Mouse (Mus musculus) kidney, postnatal 25 days (tissue): Measurements from ENCODE around the gene Klhl28.

Source experiments
- DNase-seq, 2 experiments: peaks; one replicate each; pipeline ENCODE4 v3.0.0; 2021; ENCODE audit warnings: mixed read lengths in 2 of 2

Klhl28 gene

DNA sequence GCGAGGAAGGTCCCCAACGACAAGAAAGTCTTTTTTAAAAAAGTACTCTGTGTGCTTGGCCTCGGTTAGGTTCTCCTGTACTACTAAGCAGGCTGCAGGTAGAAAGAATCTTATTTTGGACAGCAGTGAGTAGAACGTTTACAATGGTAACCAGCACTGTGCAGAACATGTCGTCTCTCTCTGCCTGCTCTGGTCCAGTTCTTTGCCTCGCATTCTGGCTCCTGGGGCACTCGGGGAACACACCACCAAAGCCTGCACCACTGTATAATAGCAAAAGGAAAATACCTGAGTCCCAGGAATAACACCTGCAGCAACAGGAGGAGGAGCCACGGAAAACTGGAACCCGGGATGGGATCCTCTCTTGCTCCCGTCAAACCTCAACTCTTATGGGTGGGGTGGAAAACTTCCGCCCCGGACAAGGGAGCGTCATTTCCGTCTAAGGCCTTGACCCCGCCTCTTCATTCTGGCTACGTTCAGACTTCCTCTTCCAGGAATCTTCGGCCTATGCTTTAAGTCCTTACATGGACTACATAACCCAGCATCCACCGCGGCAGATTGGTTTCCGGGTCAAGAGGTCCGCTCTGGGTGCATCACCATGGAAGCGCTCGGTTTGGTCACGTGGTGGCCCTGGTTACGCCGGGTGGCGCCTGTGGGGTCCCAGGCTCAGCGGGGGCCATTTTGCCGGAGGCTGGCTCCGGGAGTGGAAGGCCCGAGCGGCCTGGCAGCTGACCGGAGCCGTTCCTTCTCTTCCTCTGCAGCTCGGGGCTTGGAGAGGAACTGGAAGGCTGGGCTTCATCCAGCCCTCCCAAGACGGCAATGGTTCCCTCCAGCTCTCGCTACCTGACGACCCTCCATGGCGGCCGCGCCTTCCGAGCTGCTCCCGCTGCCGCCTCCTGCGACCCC lies at the start of gene Klhl28, which contains the start of gene Togaram1:
TSS of gene Klhl28 (minus strand) at position 411 of the 903 bp plus-strand sequence.
TSS of gene Togaram1 (plus strand) at position 681 of the 903 bp plus-strand sequence.
- peak; percentile 99 to 100 for DNase-seq

DNA sequence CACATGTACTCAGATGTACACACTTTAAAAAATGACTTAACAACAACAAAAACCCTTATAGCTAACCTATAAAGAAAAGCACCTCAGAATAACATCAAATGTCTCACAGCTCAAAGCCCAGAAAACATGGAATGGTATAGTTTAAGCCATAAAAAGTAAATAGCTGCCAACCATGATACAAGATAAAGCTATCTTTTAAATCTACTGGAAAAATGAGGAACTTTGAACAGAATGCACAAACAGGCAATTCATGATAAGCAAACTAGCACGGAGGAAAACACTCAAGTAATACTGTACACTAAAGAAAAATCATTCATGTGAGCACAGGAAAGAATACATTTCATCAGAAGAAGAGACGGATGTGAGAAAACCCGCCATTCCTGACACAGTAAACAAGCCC lies 42.4 kb upstream of the Klhl28 start:
- no peak for DNase-seq

DNA sequence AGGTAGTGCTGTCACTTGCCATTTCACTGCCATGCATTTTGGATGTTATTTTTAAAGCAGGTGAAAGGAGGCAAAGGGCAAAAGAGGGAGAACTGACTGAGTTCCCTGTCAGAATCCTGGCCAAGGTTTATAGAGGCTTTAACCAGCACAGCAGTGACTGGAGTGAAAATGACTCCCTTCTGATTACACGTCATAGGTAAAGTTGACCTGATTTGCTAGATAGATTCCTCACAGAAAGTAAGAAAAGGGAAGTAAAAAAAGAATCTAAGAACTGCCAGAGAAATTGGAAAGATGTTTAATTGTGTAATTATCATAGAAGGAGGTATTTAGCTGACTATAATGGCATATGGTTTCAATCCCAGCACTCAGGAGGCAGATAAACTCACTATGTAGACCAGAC lies 12.2 kb upstream of the Klhl28 start:
- DNase-seq, result no peak

DNA sequence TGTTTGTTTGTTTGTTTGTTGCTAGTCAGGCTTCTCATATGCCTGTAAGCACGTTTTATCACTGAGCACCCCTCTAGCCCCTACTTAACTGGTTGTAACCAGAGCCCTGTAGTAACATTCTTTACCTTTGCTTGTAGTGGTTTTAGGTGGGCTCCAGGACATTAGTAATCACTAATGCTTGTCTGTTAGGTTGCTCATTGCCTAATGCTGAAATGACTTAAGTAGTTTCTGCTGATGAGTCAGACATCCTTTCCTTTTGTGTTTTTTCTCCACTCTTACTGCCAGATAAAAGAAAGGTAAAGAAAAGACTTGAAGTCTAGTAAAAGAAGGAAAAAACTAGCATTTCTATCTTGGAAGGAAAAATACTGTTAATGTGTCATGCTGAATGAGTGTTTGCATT lies 10.9 kb upstream of the Klhl28 start:
- no peak for DNase-seq

- no peak for DNase-seq
Measured at GRCm38 (mm10) chr12:64975558-64975957, 10.2 kb upstream of the Klhl28 start.

DNA sequence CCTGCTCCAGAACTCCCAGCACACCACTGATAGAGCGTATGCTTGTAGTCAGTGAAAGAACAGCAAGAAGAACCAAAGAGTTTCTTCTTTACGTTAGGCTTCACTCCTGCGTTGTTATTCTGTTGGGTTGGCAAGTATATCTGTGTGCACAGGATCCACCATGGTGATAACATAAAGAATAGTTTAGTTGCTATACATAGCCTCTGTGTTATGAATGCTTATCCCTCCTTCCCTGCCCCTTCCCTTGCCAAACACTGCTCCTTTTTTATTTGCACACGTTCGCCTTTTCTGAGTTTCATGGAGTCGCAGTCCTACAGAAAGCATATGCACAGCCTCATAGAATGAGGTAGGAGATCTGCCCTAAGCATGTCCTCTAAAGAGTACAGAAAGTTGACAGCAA lies 6.7 kb upstream of the Klhl28 start:
- DNase-seq, result no peak

DNA sequence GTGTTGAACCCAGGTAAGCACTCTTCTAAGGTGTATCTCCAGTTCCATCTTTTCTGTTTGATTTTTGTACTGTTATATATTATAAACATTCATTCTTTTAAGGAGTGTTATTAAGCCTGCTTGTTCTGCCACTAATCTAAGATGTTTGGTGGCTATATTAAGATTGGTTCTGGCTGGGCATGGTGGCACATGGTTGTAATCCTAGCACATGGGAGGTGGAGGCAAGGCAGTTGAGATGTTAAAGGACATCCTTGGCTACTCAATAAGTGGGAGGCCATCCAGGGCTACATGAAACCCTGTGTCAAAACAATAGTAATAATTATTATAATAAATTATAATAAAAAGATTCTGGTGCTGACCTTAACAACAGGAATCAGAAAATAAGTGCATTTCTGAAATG lies 6.1 kb upstream of the Klhl28 start:
- no peak for DNase-seq

DNA sequence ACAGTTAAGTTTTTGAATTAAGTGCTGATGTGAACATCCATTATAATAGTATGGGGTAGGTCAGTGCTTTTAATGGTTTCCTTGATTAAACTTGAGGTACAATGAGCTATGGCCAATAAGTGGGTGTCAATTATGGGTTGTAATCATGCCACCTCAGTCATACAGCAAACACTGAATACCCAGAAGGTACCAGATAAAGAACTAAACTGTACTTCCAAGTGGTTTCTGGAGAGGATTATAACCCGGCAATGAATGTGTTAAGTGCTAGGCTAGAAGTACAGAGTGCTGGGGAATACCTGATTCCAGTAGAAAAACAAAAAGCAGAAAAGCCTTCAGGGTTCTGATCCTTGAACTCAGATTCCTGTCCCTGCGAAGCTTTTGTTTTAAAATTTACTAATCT lies 2.7 kb upstream of the Klhl28 start:
- no peak for DNase-seq

GRCm38 (mm10) chr12:64967470-64967869 lies 2.1 kb upstream of the Klhl28 start:
- DNase-seq, result peak; percentile 32 to 52

DNA sequence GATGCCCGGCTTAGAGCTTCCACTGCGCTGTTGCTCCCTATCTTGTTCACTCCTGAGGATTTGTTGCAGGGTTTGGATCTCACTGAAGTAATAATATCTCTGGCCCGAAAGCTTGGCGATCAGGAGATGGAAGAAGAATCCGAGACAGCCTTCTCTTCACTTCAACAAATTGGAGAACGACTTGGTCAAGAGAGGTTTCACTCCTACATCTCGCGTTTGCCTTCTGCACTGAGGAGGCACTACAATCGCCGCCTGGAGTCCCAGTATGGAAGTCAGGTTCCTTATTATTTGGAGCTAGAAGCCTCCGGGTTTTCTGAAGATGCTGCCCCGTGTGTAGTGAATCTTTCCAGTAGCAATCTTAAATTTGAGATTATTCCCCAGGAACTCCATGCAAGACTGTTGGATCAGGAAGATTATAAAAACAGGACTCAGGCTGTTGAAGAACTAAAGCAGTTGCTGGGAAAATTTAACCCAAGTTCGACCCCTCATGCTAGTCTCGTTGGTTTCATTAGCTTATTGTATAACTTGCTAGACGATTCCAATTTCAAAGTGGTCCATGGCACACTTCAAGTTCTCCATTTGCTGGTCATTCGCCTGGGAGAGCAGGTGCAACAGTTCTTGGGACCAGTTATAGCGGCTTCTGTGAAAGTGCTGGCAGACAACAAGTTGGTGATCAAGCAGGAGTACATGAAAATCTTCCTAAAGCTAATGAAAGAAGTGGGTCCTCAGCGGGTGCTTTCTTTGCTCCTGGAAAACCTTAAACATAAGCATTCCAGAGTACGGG lies 1.5 kb upstream of the Klhl28 start:
- DNase-seq, result no peak

GRCm38 (mm10) chr12:64966101-64966631 lies 832 bp upstream of the Klhl28 start:
- DNase-seq, result peak; percentile 48 to 63

- no peak for DNase-seq
Measured at GRCm38 (mm10) chr12:64964560-64964959, 774 bp downstream of the Klhl28 start.

GRCm38 (mm10) chr12:64937493-64937892 lies 27.8 kb downstream of the Klhl28 start:
- DNase-seq, result peak in 1 of 2 experiments; percentile 65

- DNase-seq, result peak; percentile 98
Measured at GRCm38 (mm10) chr12:64917578-64918471, 47.5 kb downstream of the Klhl28 start, which contains the start of gene Gm527. TSS of gene Gm527 (plus strand) at chr12:64917906.

GRCm38 (mm10) chr12:64916735-64917134 lies 48.6 kb downstream of the Klhl28 start:
- no peak for DNase-seq

- no peak for DNase-seq
Measured at GRCm38 (mm10) chr12:64912996-64913395, 52.3 kb downstream of the Klhl28 start.

DNA sequence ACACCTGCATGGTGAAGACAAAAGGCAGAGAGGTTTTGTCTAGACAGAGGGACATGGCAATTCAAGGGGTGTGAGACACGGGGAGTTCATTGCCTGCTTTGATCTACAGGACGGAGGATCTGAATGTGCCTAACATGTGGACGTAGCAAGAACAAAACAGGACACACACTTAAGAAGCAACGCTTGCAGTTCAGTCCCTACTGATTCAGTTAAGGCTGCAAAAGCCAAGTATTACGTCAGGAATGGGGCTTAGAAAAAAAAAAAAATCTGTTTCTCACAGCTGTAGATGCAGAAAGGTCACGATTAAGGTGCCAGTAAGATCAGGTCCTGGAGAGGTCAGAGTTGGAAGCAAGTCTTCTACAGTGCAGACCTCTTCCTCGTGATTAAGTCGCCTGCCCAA lies 62.1 kb downstream of the Klhl28 start:
- DNase-seq, result no peak

DNA sequence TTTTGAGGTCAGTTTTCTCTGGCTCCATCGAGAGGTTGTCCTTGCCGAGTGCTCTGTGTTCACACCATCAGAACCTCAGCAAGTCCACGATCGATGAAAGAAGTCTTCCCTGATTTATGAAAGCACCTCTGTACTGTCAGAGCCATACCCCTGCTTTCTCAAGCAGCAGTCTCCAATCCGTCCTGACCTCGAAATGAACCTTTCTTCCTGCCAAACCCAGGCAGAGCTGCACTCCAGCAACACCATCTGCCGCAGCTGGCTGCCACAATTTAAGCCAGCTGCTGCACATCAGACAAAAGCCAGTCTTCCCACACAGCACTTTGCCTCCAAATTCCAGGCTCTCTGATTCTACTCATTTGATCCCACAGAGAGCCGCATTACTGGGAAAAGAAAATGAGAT lies 62.8 kb downstream of the Klhl28 start:
- peak; percentile 7 to 35 for DNase-seq

DNA sequence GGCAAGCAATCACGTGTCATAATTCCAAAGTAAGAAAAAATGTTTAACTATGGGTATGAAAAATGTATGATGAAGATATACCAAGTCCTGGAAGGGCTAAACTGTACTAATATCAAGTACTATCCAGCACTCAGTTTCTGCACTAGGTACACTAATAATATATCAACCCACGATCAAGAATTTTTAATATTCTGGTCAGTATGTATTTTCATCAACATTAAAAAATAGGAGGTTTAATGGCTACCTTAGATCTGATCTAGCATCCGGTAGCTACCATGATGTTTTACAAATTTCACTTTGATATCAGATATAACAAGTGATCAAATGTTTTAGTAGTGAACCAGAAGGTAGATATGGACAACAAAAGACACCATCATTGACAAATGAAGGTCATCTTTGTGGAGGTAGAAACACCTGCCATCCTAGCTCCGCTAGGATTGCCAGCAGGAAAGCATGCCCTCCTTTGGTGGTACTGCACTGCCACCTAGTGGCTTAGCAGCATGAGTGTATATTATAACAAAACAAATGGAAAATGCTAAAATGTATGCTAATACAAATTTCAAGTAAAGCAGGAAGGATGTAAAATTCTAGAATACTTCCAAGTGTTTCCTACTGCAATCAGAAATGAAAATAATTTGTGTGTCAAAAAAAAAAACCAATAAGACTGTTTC lies 68.1 kb downstream of the Klhl28 start:
- DNase-seq, result peak; percentile 50 to 56
